Mouse (Mus musculus) intestine, postnatal 0 days (tissue): ENCODE measurements at regions not wholly inside any gene's neighbourhood (a gene's known extent, or its start where the extent isn't known, plus 50 kb on each side); places are given as distances from the start of the nearest gene placed in this dataset.

Experiments
- ATAC-seq: fragments of 200-750 bp; cut with Nextera tagmentation; 2 replicates; pipeline ENCODE4 v1.8.0; 2017; ENCODE audit warnings: mild to moderate bottlenecking, moderate TSS enrichment, moderate library complexity
- H3K27ac ChIP-seq: fragments of 300-500 bp; sonication (generic); 2 replicates; pipeline ENCODE4 v1.5.1; 2014; ENCODE audit warnings: mild to moderate bottlenecking, low read depth, low read length, moderate library complexity
- H3K27me3 ChIP-seq: fragments of 300-500 bp; sonication (generic); replicated peaks from 2 replicates; pipeline ENCODE4 v1.6.1; 2014; ENCODE audit warnings: low read length, mixed read lengths; ENCODE audit not compliant: control insufficient read depth, insufficient read depth
- H3K36me3 ChIP-seq: fragments of 300-500 bp; sonication (generic); 2 replicates; pipeline ENCODE4 v1.6.1; 2014; ENCODE audit warnings: mild to moderate bottlenecking, moderate library complexity; ENCODE audit not compliant: control insufficient read depth, insufficient read depth
- H3K4me1 ChIP-seq: fragments of 300-500 bp; sonication (generic); replicated peaks from 2 replicates; pipeline ENCODE4 v1.6.1; 2014; ENCODE audit warnings: antibody characterized with exemption, low read length, mixed read lengths; ENCODE audit not compliant: control insufficient read depth, insufficient read depth
- H3K4me2 ChIP-seq: fragments of 300-500 bp; sonication (generic); replicated peaks from 2 replicates; pipeline ENCODE4 v1.6.1; 2014; ENCODE audit warnings: low read depth, mild to moderate bottlenecking, moderate library complexity
- H3K4me3 ChIP-seq: fragments of 300-500 bp; sonication (generic); 2 replicates; pipeline ENCODE4 v1.5.1; 2014; ENCODE audit warnings: low read depth, low read length
- H3K9ac ChIP-seq: fragments of 300-500 bp; sonication (generic); 2 replicates; pipeline ENCODE4 v1.6.1; 2014; ENCODE audit warnings: mild to moderate bottlenecking, low read depth, low read length
- H3K9me3 ChIP-seq: fragments of 300-500 bp; sonication (generic); 2 replicates; pipeline ENCODE4 v1.6.1; 2016; ENCODE audit warnings: mixed run types; ENCODE audit not compliant: control insufficient read depth
- CTCF ChIP-seq: sonication (generic); IDR thresholded peaks from 2 replicates; pipeline ENCODE4 v1.5.1; 2016; ENCODE audit warnings: low read depth, mild to moderate bottlenecking, control low read depth, antibody characterized with exemption, moderate library complexity
- WGBS: fragments of 180-500 bp; shearing (Covaris S2); extraction: QIAGEN DNeasy Blood & Tissue Kit; methylation state at CpG from one replicate; pipeline ENCODE4 v1.1.7; 2014; 5-methylcytosine and 5-hydroxymethylcytosine counted together

DNA sequence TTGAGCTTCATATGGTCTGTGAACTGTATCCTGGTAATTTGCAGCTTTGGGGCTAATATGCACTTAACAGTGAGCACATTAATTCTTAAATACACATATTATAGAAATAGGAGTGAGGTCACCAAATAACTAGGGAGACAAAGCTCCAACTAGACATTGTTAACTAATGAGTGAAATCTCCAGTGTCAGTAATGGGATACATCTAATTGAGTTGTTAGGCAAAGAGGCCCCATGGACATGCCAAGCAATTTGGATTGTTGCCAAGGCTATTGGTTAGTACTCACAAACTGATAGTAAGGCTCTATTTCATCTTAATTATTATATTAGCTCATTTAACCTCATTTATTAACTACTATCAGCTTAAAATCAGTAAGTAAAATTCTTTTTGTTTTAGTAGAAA, 698.5 kb downstream of the Triml1 start:
- Histone ChIP-seq H3K36me3 (no peaks in the 10 kb centered on the region), H3K9ac (no peak overlapping the region), H3K27ac (no peak overlapping the region), H3K27me3 (no peaks in the 10 kb centered on the region), H3K4me1 (no peaks in the 10 kb centered on the region), H3K4me2 (no peak overlapping the region), H3K9me3 (no peaks in the 10 kb centered on the region), H3K4me3 (no peak overlapping the region)
- no peak for TF ChIP-seq CTCF
- no peak for ATAC-seq

GRCm38 (mm10) chr8:42402632-42403031, 738.7 kb downstream of the Triml1 start:
- Histone ChIP-seq H3K4me3 (no peak overlapping the region), H3K4me2 (no peak overlapping the region), H3K9me3 (no peaks in the 10 kb centered on the region), H3K4me1 (no peaks in the 10 kb centered on the region), H3K27me3 (no peaks in the 10 kb centered on the region), H3K27ac (no peak overlapping the region), H3K36me3 (no peaks in the 10 kb centered on the region), H3K9ac (no peak overlapping the region)
- 62% methylated on average over 2 of the region's 2 CpGs for WGBS
- TF ChIP-seq CTCF: no peak
- ATAC-seq: no peak

GRCm38 (mm10) chr8:42396886-42397285, 744.4 kb downstream of the Triml1 start:
- no peak for TF ChIP-seq CTCF
- H3K4me2 ChIP-seq: no peak overlapping the region
- no peaks in the 10 kb centered on the region for H3K27me3 ChIP-seq
- no peaks in the 10 kb centered on the region for H3K9me3 ChIP-seq
- H3K27ac ChIP-seq: no peak overlapping the region
- ATAC-seq: no peak
- H3K9ac ChIP-seq: no peak overlapping the region
- no peak overlapping the region for H3K4me3 ChIP-seq
- no peaks in the 10 kb centered on the region for H3K4me1 ChIP-seq
- no peaks in the 10 kb centered on the region for H3K36me3 ChIP-seq
- WGBS: 75% methylated on average over 3 of the region's 3 CpGs

- no peak for TF ChIP-seq CTCF
- Histone ChIP-seq H3K4me2 (no peak overlapping the region), H3K9me3 (no peaks in the 10 kb centered on the region), H3K4me1 (no peaks in the 10 kb centered on the region), H3K9ac (no peak overlapping the region), H3K4me3 (no peak overlapping the region), H3K27me3 (no peaks in the 10 kb centered on the region), H3K27ac (no peak overlapping the region), H3K36me3 (no peaks in the 10 kb centered on the region)
- 74% methylated on average over 3 of the region's 3 CpGs for WGBS
- ATAC-seq: no peak
Observed at GRCm38 (mm10) chr8:42388816-42389215, 752.5 kb downstream of the Triml1 start.

DNA sequence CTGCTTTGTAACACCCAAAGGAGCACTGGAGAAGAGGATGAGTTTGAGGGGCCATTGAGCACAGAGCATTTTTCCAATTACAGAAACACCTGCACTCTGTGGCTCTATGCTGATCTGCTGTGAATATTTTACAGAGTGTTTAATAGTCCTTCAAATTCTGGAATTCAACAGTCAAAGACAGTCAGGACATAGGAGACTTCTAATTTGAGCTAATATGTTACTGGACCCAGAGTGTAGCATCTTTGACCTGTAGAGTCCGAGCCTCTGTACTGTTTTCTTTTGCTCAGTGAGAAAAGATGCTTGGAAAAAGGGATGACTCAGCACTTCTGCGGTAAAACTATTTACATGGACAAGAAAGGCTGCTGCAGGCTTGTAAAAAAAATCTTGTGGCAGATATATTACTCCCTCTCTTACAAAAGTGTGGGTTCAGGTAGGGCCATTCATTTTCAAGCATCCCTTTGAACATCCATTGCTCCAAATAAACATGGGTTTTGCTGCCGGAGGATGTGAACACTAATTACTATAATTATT, 793.1 kb downstream of the Triml1 start:
- Histone ChIP-seq H3K9me3 (no peaks in the 10 kb centered on the region), H3K4me3 (no peak overlapping the region), H3K4me2 (no peak overlapping the region), H3K27me3 (no peaks in the 10 kb centered on the region), H3K9ac (no peak overlapping the region), H3K4me1 (no peaks in the 10 kb centered on the region), H3K27ac (no peak overlapping the region), H3K36me3 (no peaks in the 10 kb centered on the region)
- no peak for ATAC-seq
- no peak for TF ChIP-seq CTCF
- 48% methylated on average over 3 of the region's 3 CpGs for WGBS

DNA sequence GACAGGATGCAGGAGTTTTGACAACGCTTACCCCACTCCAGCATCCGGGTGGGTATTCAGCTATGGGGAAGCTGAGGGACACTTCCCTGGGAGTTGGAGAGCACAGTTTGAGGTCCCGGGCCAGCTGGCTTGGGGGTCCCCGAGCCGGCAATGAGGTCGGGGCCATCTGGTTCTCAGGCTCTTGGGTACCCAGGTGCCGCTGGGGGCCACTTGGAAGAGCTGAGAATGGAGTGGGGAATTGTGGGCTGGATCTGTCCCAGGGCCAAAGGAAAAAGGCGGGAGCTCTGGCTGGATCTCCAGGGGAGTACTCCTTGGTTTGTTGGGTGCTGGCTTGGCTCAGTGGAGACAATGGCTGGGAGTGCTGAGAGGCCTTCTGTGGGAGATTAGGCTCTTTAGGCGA, 806.6 kb downstream of the Triml1 start:
- no peaks in the 10 kb centered on the region for H3K27me3 ChIP-seq
- no peak overlapping the region for H3K9ac ChIP-seq
- H3K27ac ChIP-seq: no peak overlapping the region
- no peak for ATAC-seq
- H3K36me3 ChIP-seq: no peaks in the 10 kb centered on the region
- no peak overlapping the region for H3K4me2 ChIP-seq
- TF ChIP-seq CTCF: no peak
- WGBS: 85% methylated on average over 9 of the region's 9 CpGs
- no peak overlapping the region for H3K4me3 ChIP-seq
- no peaks in the 10 kb centered on the region for H3K9me3 ChIP-seq
- no peaks in the 10 kb centered on the region for H3K4me1 ChIP-seq

GRCm38 (mm10) chr8:42324663-42325062, 816.6 kb downstream of the Triml1 start:
- Histone ChIP-seq H3K9ac (no peak overlapping the region), H3K4me1 (no peaks in the 10 kb centered on the region)
- 72% methylated on average over 4 of the region's 4 CpGs for WGBS

More at GRCm38 (mm10) chr8:42324663-42325062, 816.6 kb downstream of the Triml1 start:
- H3K9me3 ChIP-seq: no peaks in the 10 kb centered on the region
- no peak overlapping the region for H3K4me2 ChIP-seq
- H3K27me3 ChIP-seq: no peaks in the 10 kb centered on the region
- H3K4me3 ChIP-seq: no peak overlapping the region
- no peak for TF ChIP-seq CTCF
- H3K36me3 ChIP-seq: no peaks in the 10 kb centered on the region
- H3K27ac ChIP-seq: no peak overlapping the region
- ATAC-seq: no peak
